Mouse (Mus musculus) neural tube, embryonic 14.5 days (tissue): ENCODE data around the gene Hoxa13. TPM values are rescaled to one million over a fixed set of nuclear protein-coding genes. Genes with fewer than 3 reads are reported as not detected.

Experiments used
- ATAC-seq: fragments of 200-750 bp; cut with Nextera tagmentation; 2 replicates; pipeline ENCODE4 v1.8.0; 2017; ENCODE audit warnings: low read depth, mild to moderate bottlenecking, moderate TSS enrichment, moderate library complexity
- H3K27ac ChIP-seq: fragments of 300-500 bp; sonication (generic); 2 replicates; pipeline ENCODE4 v1.5.1; 2014; ENCODE audit warnings: low read depth, mild to moderate bottlenecking, control low read depth, low read length, moderate library complexity, mixed read lengths
- H3K27me3 ChIP-seq: fragments of 300-500 bp; sonication (generic); 2 replicates; pipeline ENCODE4 v1.6.1; 2014; ENCODE audit warnings: low read length; ENCODE audit not compliant: control insufficient read depth, insufficient read depth
- H3K36me3 ChIP-seq: fragments of 300-500 bp; sonication (generic); 2 replicates; pipeline ENCODE4 v1.6.1; 2014; ENCODE audit warnings: low read length, mixed read lengths; ENCODE audit not compliant: control insufficient read depth, insufficient read depth
- H3K4me1 ChIP-seq: fragments of 300-500 bp; sonication (generic); 2 replicates; pipeline ENCODE4 v1.6.1; 2014; ENCODE audit warnings: low read length; ENCODE audit not compliant: control insufficient read depth, insufficient read depth
- H3K4me2 ChIP-seq: fragments of 300-500 bp; sonication (generic); 2 replicates; pipeline ENCODE4 v1.6.1; 2014; ENCODE audit warnings: mild to moderate bottlenecking, low read depth, low read length, control low read depth
- H3K4me3 ChIP-seq: fragments of 300-500 bp; sonication (generic); 2 replicates; pipeline ENCODE4 v1.5.1; 2014; ENCODE audit warnings: low read depth, low read length, control low read depth, mixed read lengths
- H3K9ac ChIP-seq: fragments of 300-500 bp; sonication (generic); replicated peaks from 2 replicates; pipeline ENCODE4 v1.6.1; 2014; ENCODE audit warnings: low read depth, mild to moderate bottlenecking, control low read depth, low read length, mixed read lengths
- H3K9me3 ChIP-seq: fragments of 300-500 bp; sonication (generic); 2 replicates; pipeline ENCODE4 v1.6.1; 2016; ENCODE audit warnings: low read length; ENCODE audit not compliant: control insufficient read depth
- WGBS: fragments of 180-500 bp; shearing (Covaris S2); extraction: QIAGEN DNeasy Blood & Tissue Kit; methylation state at CpG from one replicate; pipeline ENCODE4 v1.1.7; 2014; 5-methylcytosine and 5-hydroxymethylcytosine counted together
- polyA plus RNA-seq: library from polyadenylated mRNA; unstranded; fragments of >200 nt; fragmentation: Nextera tagmentation; extraction: Ambion mirVana; gene quantifications from 2 replicates; pipeline ENCODE4 v1.2.1, GENCODE M21; 2014

Gene Hoxa13
- polyA plus RNA-seq, 1 experiment from 2014 or later: not detected

GRCm38 (mm10) chr6:52253511-52254500 lies 6.9 kb downstream of the Hoxa13 start:
- Histone ChIP-seq H3K27ac (peak overlapping the region; percentile 67; the same call in 1 of the 2 replicates), H3K27me3 (peaks cover 47% of the 10 kb centered on the region), H3K9ac (no peak overlapping the region), H3K36me3 (no peaks in the 10 kb centered on the region), H3K4me3 (peak overlapping the region; percentile 9; the same call in 1 of the 2 replicates), H3K4me1 (no peaks in the 10 kb centered on the region), H3K9me3 (no peaks in the 10 kb centered on the region), H3K4me2 (peak overlapping the region; percentile 23; the same call in 1 of the 2 replicates)
- under 1% methylated on average over 59 of the region's 59 CpGs for WGBS
- 0 out of 2 replicates have a peak, but pooled peaks have one; percentile 40 for ATAC-seq

DNA sequence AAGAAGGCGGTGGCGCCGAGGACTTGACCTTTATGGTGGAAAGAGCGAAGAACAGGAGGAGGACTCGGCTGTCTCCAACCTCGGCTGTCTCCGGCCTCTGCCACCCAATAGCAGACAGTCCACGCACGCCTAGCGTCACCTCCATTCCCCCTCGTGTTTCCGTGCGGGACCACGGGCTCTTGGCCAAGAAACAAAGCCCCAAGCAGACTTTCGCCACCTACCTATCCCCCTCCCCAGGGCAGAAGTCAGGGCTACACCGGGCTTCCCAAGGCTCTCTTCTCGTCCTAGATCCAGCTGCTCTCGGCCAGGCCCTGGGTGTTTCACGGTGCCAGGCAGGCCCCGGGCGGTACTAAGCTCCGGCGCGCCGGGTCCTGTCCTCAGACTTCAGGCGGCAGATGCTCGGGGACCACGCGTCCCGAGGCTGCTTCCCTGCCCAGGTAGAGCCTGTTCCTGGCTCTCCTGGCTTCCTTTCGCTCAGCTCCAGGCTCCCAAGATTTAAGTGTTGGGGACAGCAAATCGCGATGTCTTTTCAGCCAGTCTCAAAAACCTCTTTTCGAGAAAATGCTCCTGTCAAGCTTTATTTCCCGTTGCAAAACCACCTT lies 7.8 kb downstream of the Hoxa13 start:
- H3K27ac ChIP-seq: peak overlapping the region; percentile 67; the same call in 1 of the 2 replicates
- no peaks in the 10 kb centered on the region for H3K4me1 ChIP-seq
- peak overlapping the region; percentile 23; the same call in 1 of the 2 replicates for H3K4me2 ChIP-seq
- 0 out of 2 replicates have a peak, but pooled peaks have one; percentile 29 for ATAC-seq
- no peak overlapping the region for H3K9ac ChIP-seq
- 1% methylated on average over 35 of the region's 35 CpGs for WGBS
- H3K4me3 ChIP-seq: peak overlapping the region; percentile 9; the same call in 1 of the 2 replicates
- peaks cover 41% of the 10 kb centered on the region for H3K27me3 ChIP-seq
- no peaks in the 10 kb centered on the region for H3K9me3 ChIP-seq
- H3K36me3 ChIP-seq: no peaks in the 10 kb centered on the region

- Histone ChIP-seq H3K36me3 (no peaks in the 10 kb centered on the region), H3K27me3 (peaks cover 37% of the 10 kb centered on the region), H3K4me1 (no peaks in the 10 kb centered on the region), H3K9me3 (no peaks in the 10 kb centered on the region), H3K4me3 (no peak overlapping the region; the same call in 1 of the 2 replicates), H3K9ac (no peak overlapping the region), H3K4me2 (peak overlapping the region; percentile 23; the same call in 1 of the 2 replicates), H3K27ac (no peak overlapping the region)
- ATAC-seq: no peak
- 5% methylated on average over 24 of the region's 24 CpGs for WGBS
Observed at GRCm38 (mm10) chr6:52252016-52252774, 8.5 kb downstream of the Hoxa13 start.

DNA sequence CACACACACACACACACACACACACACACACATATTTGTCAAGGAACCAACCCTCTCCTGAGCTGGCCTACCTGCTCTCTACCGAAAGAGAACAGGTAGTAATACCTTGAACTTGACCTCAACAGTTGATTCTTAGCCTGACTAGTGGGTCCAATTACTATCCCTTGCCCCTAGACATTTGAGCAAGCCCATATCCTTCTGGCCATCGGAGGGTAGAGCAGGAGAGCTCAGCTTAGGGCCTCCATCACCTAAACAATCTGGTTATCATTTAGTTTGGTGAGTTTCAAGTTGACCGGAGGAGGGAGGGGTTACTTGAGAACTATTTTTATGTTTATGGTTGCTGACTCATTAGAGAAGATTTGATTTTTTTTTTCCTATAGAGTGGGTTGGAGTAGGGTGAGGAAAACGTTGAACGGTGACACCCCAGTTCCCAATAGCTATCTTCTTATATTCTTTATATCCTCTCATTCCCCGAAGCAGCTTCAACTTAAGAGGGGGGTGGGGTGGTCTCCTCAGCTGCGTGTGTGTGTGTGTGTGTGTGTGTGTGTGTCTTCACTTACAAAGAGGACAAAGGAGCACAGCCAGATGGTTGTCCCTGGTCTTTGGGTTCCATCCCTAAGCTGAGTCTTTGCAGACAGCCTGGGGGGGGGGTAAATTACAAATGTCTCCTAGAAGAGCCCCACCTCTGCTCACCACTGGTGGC lies 9.4 kb downstream of the Hoxa13 start:
- Histone ChIP-seq H3K4me2 (no peak overlapping the region; the same call in 1 of the 2 replicates), H3K9me3 (no peaks in the 10 kb centered on the region), H3K36me3 (no peaks in the 10 kb centered on the region), H3K9ac (no peak overlapping the region), H3K27ac (no peak overlapping the region), H3K27me3 (peaks cover 35% of the 10 kb centered on the region), H3K4me1 (no peaks in the 10 kb centered on the region), H3K4me3 (no peak overlapping the region)
- no peak for ATAC-seq
- WGBS: 7% methylated on average over 7 of the region's 7 CpGs

- no peak for ATAC-seq
- 6% methylated on average over 4 of the region's 4 CpGs for WGBS
- Histone ChIP-seq H3K9ac (no peak overlapping the region), H3K27ac (peak overlapping the region; percentile 12; the same call in 1 of the 2 replicates), H3K4me3 (peak overlapping the region; percentile 7; the same call in 1 of the 2 replicates), H3K27me3 (peaks cover 34% of the 10 kb centered on the region), H3K4me1 (no peaks in the 10 kb centered on the region), H3K36me3 (no peaks in the 10 kb centered on the region), H3K9me3 (no peaks in the 10 kb centered on the region), H3K4me2 (peak overlapping the region; percentile 36)
Observed at GRCm38 (mm10) chr6:52249826-52250225, 10.9 kb downstream of the Hoxa13 start.

- WGBS: 3% methylated on average over 16 of the region's 16 CpGs
- Histone ChIP-seq H3K4me3 (peak overlapping the region; percentile 7; the same call in 1 of the 2 replicates), H3K36me3 (no peaks in the 10 kb centered on the region), H3K27ac (peak overlapping the region; percentile 12; the same call in 1 of the 2 replicates), H3K27me3 (peaks cover 33% of the 10 kb centered on the region), H3K9ac (no peak overlapping the region), H3K9me3 (no peaks in the 10 kb centered on the region), H3K4me2 (peak overlapping the region; percentile 36), H3K4me1 (no peaks in the 10 kb centered on the region)
- no peak for ATAC-seq
Observed at GRCm38 (mm10) chr6:52249415-52249738, 11.3 kb downstream of the Hoxa13 start.

DNA sequence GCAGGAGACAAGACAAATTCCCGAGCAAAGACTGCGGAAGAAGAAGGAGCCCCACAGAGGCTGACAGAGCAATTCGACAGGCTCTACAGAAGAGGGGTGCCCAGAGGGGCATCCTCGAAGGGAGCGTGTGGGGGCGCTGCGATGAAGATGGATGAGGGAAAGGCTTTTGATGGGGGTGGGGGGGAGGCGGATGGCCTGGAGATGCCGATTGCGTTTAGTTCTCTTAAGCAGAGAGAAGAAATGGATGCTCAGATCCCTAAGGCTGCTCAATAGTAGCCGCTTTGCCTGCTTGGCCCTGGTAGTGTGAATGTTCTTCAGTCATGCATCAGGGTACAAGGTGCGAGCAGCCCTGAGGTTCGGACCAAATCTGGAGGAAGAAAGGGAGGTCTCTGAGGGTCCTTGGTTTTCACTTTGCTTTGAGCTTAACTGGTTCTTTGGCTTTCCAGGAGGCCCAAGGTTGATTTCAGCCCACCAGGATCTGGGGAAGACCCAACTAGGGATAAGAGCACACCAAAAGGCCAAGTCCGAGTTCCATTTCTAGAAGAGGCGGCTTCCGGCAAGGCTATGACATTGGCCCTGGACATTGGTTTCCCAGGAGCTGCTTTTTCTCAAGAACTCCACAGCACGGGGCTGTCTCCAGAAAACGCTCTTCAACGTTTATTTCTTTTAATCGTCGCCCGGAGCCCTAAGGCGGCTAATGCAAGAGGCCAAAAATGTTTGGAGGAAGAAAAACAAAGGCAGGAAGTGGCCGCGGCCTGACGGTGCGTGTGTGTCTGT lies 11.9 kb downstream of the Hoxa13 start:
- peak overlapping the region; percentile 64; the same call in 1 of the 2 replicates for H3K27ac ChIP-seq
- no peaks in the 10 kb centered on the region for H3K4me1 ChIP-seq
- H3K9me3 ChIP-seq: no peaks in the 10 kb centered on the region
- peak overlapping the region; percentile 22; the same call in 1 of the 2 replicates for H3K4me3 ChIP-seq
- H3K27me3 ChIP-seq: peaks cover 31% of the 10 kb centered on the region
- 3% methylated on average over 27 of the region's 27 CpGs for WGBS
- H3K9ac ChIP-seq: no peak overlapping the region
- peak overlapping the region; percentile 36 for H3K4me2 ChIP-seq
- peak; percentile 5; the same call in 1 of the 2 replicates for ATAC-seq
- H3K36me3 ChIP-seq: no peaks in the 10 kb centered on the region
